Mouse (Mus musculus) MEL (cell line): ENCODE data around the gene Krt6a. TPM values are rescaled to one million over a fixed set of nuclear protein-coding genes. Genes with fewer than 3 reads are reported as not detected.

Experiments
- DNase-seq: peaks from one replicate; pipeline ENCODE4 v3.0.0; 2011; ENCODE audit warnings: low read depth, low spot score
- H3K27ac ChIP-seq: 2 replicates; pipeline ENCODE4 v1.5.1; 2012; ENCODE audit warnings: low read depth, mild to moderate bottlenecking, control low read depth, low read length, moderate library complexity; ENCODE audit not compliant: control insufficient read depth
- H3K27me3 ChIP-seq, 2 experiments: fragments of 150-350 bp in 1 of 2; sonication (generic) in 1 of 2; 2 replicates each; pipeline ENCODE4 v1.6.1; 2012; ENCODE audit warnings: low read length in 2 of 2, mild to moderate bottlenecking in 2 of 2, improper control_type of control experiment in 1 of 2, moderate library complexity in 1 of 2; ENCODE audit not compliant: insufficient read depth in 2 of 2, control insufficient read depth in 1 of 2
- H3K36me3 ChIP-seq, 2 experiments: 2 replicates each; pipeline ENCODE4 v1.6.1; 2012 to 2014; ENCODE audit warnings: low read length in 2 of 2, improper control_type of control experiment in 1 of 2, inconsistent platforms in 1 of 2, mild to moderate bottlenecking in 1 of 2; ENCODE audit not compliant: insufficient read depth in 2 of 2, control insufficient read depth in 1 of 2
- H3K4me1 ChIP-seq, 2 experiments: fragments of 150-350 bp in 1 of 2; sonication (generic) in 1 of 2; 2 replicates each; pipeline ENCODE4 v1.6.1; 2012; ENCODE audit warnings: low read length in 2 of 2, improper control_type of control experiment in 1 of 2, mild to moderate bottlenecking in 1 of 2; ENCODE audit not compliant: insufficient read depth in 2 of 2, control insufficient read depth in 1 of 2
- H3K4me3 ChIP-seq, 2 experiments: fragments of 150-350 bp in 1 of 2; sonication (generic) in 1 of 2; 2 replicates each; pipeline ENCODE4 v1.5.1; 2012; ENCODE audit warnings: low read depth in 2 of 2, low read length in 2 of 2, mild to moderate bottlenecking in 2 of 2, moderate library complexity in 2 of 2, control low read depth in 1 of 2, improper control_type of control experiment in 1 of 2; ENCODE audit not compliant: control insufficient read depth in 1 of 2, insufficient read depth in 1 of 2
- H3K79me2 ChIP-seq: 2 replicates; pipeline ENCODE4 v1.6.1; 2012; ENCODE audit warnings: mild to moderate bottlenecking, low read length, moderate library complexity; ENCODE audit not compliant: control insufficient read depth, poor library complexity, insufficient read depth
- H3K9ac ChIP-seq: 2 replicates; pipeline ENCODE4 v1.6.1; 2012; ENCODE audit warnings: low read depth, mild to moderate bottlenecking, control low read depth, low read length, moderate library complexity; ENCODE audit not compliant: control insufficient read depth, poor library complexity, severe bottlenecking
- H3K9me3 ChIP-seq: fragments of 150-350 bp; sonication (generic); replicated peaks from 2 replicates; pipeline ENCODE4 v1.6.1; 2012; ENCODE audit warnings: mild to moderate bottlenecking, low read length, improper control_type of control experiment, moderate library complexity; ENCODE audit not compliant: insufficient read depth
- CHD1 ChIP-seq: IDR thresholded peaks from 2 replicates; pipeline ENCODE4 v1.6.1; 2012; ENCODE audit warnings: low read depth, mild to moderate bottlenecking, inconsistent platforms, low read length, improper control_type of control experiment
- E2F4 ChIP-seq: IDR thresholded peaks from 2 replicates; pipeline ENCODE4 v1.6.1; 2011; ENCODE audit warnings: low read depth, low read length, improper control_type of control experiment, borderline replicate concordance
- ETS1 ChIP-seq: IDR thresholded peaks from 2 replicates; pipeline ENCODE4 v1.6.1; 2012; ENCODE audit warnings: low read depth, mild to moderate bottlenecking, inconsistent platforms, low read length, improper control_type of control experiment, moderate library complexity
- GABPA ChIP-seq: IDR thresholded peaks from 2 replicates; pipeline ENCODE4 v1.6.1; 2012; ENCODE audit warnings: low read depth, mild to moderate bottlenecking, inconsistent platforms, low read length, improper control_type of control experiment, moderate library complexity
- JUND ChIP-seq: IDR thresholded peaks from 2 replicates; pipeline ENCODE4 v1.6.1; 2011; ENCODE audit warnings: low read depth, mild to moderate bottlenecking, improper control_type of control experiment, low read length
- MAFK ChIP-seq: IDR thresholded peaks from 2 replicates; pipeline ENCODE4 v1.6.1; 2011; ENCODE audit warnings: low read depth, mild to moderate bottlenecking, low read length, improper control_type of control experiment, borderline replicate concordance
- MAZ ChIP-seq: IDR thresholded peaks from 2 replicates; pipeline ENCODE4 v1.6.1; 2012; ENCODE audit warnings: low read depth, mild to moderate bottlenecking, inconsistent platforms, low read length, improper control_type of control experiment
- MEF2A ChIP-seq: IDR thresholded peaks from 2 replicates; pipeline ENCODE4 v1.6.1; 2014; ENCODE audit warnings: low read depth, mild to moderate bottlenecking, inconsistent platforms, low read length, improper control_type of control experiment; ENCODE audit not compliant: poor library complexity, insufficient replicate concordance, severe bottlenecking; ENCODE audit errors: extremely low read depth
- MYB ChIP-seq: IDR thresholded peaks from 2 replicates; pipeline ENCODE4 v1.6.1; 2011; ENCODE audit warnings: mild to moderate bottlenecking, low read depth, low read length, improper control_type of control experiment
- NELFE ChIP-seq: IDR thresholded peaks from 2 replicates; pipeline ENCODE4 v1.6.1; 2011; ENCODE audit warnings: low read depth, low read length, improper control_type of control experiment
- POLR2AphosphoS2 ChIP-seq: IDR thresholded peaks from 2 replicates; pipeline ENCODE4 v1.6.1; 2011; ENCODE audit warnings: low read length, improper control_type of control experiment
- POLR2AphosphoS5 ChIP-seq: IDR thresholded peaks from 2 replicates; pipeline ENCODE4 v1.6.1; 2012; ENCODE audit warnings: low read depth, borderline replicate concordance, mild to moderate bottlenecking, inconsistent platforms, low read length, moderate library complexity, mixed read lengths
- RAD21 ChIP-seq: IDR thresholded peaks from 2 replicates; pipeline ENCODE4 v1.6.1; 2011; ENCODE audit warnings: mild to moderate bottlenecking, low read depth, low read length, improper control_type of control experiment
- RCOR1 ChIP-seq: IDR thresholded peaks from 2 replicates; pipeline ENCODE4 v1.6.1; 2012; ENCODE audit warnings: low read depth, mild to moderate bottlenecking, inconsistent platforms, low read length, improper control_type of control experiment
- SMC3 ChIP-seq: IDR thresholded peaks from 2 replicates; pipeline ENCODE4 v1.6.1; 2011; ENCODE audit warnings: low read depth, low read length, improper control_type of control experiment
- TAL1 ChIP-seq: IDR thresholded peaks from 2 replicates; pipeline ENCODE4 v1.6.1; 2012; ENCODE audit warnings: mild to moderate bottlenecking, inconsistent platforms, low read length, moderate library complexity, mixed read lengths
- TCF12 ChIP-seq: IDR thresholded peaks from 2 replicates; pipeline ENCODE4 v1.6.1; 2014; ENCODE audit warnings: low read depth, mild to moderate bottlenecking, inconsistent platforms, low read length, improper control_type of control experiment, moderate library complexity
- USF1 ChIP-seq: IDR thresholded peaks from 2 replicates; pipeline ENCODE4 v1.6.1; 2014; ENCODE audit warnings: low read depth, mild to moderate bottlenecking, inconsistent platforms, low read length, improper control_type of control experiment, moderate library complexity
- USF2 ChIP-seq, 2 experiments: IDR thresholded peaks; 2 replicates each; pipeline ENCODE4 v1.6.1; 2011 to 2012; ENCODE audit warnings: improper control_type of control experiment in 2 of 2, low read length in 2 of 2, borderline replicate concordance in 1 of 2, inconsistent platforms in 1 of 2, low read depth in 1 of 2, mild to moderate bottlenecking in 1 of 2; ENCODE audit not compliant: insufficient read depth in 1 of 2
- ZKSCAN1 ChIP-seq: IDR thresholded peaks from 2 replicates; pipeline ENCODE4 v1.6.1; 2012; ENCODE audit warnings: low read depth, mild to moderate bottlenecking, inconsistent platforms, low read length, improper control_type of control experiment, moderate library complexity
- ZNF384 ChIP-seq: IDR thresholded peaks from 2 replicates; pipeline ENCODE4 v1.6.1; 2012; ENCODE audit warnings: low read depth, mild to moderate bottlenecking, inconsistent platforms, low read length, improper control_type of control experiment
- polyA plus RNA-seq, 2 experiments: library from polyadenylated mRNA; stranded (reverse) in 1 of 2; unstranded in 1 of 2; fragments of >175 nt in 1 of 2; fragments of >200 nt in 1 of 2; gene quantifications; 2 replicates each; pipeline versions ENCODE4 v1.2.1 to v1.2.4; 2012; ENCODE audit warnings: low replicate concordance in 2 of 2, low read depth in 1 of 2; ENCODE audit not compliant: insufficient read length in 2 of 2, insufficient read depth in 1 of 2, missing spikeins in 1 of 2
- total RNA-seq: library from RNA; depleted of rRNA; stranded (reverse); fragments of 300-350 nt; gene quantifications from 2 replicates; pipeline ENCODE4 v1.2.3, GENCODE M21; 2012; rRNA removed

Gene Krt6a
- not detected in 2 replicates for total RNA-seq
- polyA plus RNA-seq: not detected

GRCm38 (mm10) chr15:101694207-101694606, at the start of gene Krt6a:
Krt6a (minus strand) TSS chr15:101694307.
- no peaks in the 10 kb centered on the region for H3K79me2 ChIP-seq
- TF ChIP-seq ETS1 (no peak), MYB (no peak), RCOR1 (no peak), RAD21 (no peak), GABPA (no peak), E2F4 (no peak), POLR2AphosphoS5 (no peak), NELFE (no peak), CHD1 (no peak), TCF12 (no peak), POLR2AphosphoS2 (no peak), SMC3 (no peak), USF1 (no peak), MEF2A (no peak)
- H3K27ac ChIP-seq: no peak within 1 kb of the TSS
- H3K27me3 ChIP-seq: no peaks in the 10 kb centered on the region
- H3K9me3 ChIP-seq: no peaks in the 10 kb centered on the region
- H3K9ac ChIP-seq: no peak within 1 kb of the TSS
- H3K4me1 ChIP-seq: no peaks in the 10 kb centered on the region
- DNase-seq: no peak
- no peak within 1 kb of the TSS for H3K4me3 ChIP-seq
- no peaks in the 10 kb centered on the region for H3K36me3 ChIP-seq

- DNase-seq: no peak
- no peak within 1 kb of the TSS for H3K4me3 ChIP-seq
Observed at GRCm38 (mm10) chr15:101742711-101743110, 48.6 kb upstream of the Krt6a start, which contains the start of gene Krt71. Krt71 (minus strand) TSS chr15:101743109.

More at GRCm38 (mm10) chr15:101742711-101743110, 48.6 kb upstream of the Krt6a start, which contains the start of gene Krt71:
- no peak within 1 kb of the TSS for H3K27ac ChIP-seq
- no peaks in the 10 kb centered on the region for H3K79me2 ChIP-seq
- H3K9me3 ChIP-seq: no peaks in the 10 kb centered on the region
- no peak within 1 kb of the TSS for H3K9ac ChIP-seq
- no peaks in the 10 kb centered on the region for H3K27me3 ChIP-seq
- no peaks in the 10 kb centered on the region for H3K4me1 ChIP-seq
- no peaks in the 10 kb centered on the region for H3K36me3 ChIP-seq
- no peak for TF ChIP-seq MAFK
- no peak for TF ChIP-seq TAL1
- TF ChIP-seq POLR2AphosphoS2: no peak
- no peak for TF ChIP-seq ZKSCAN1
- no peak for TF ChIP-seq MEF2A
- TF ChIP-seq JUND: no peak
- no peak for TF ChIP-seq ZNF384
- no peak for TF ChIP-seq USF1
- no peak for TF ChIP-seq CHD1
- TF ChIP-seq USF2 (IDR thresholded peaks at IDR 0.05; ENCODE audit: borderline replicate concordance in 1 of 2, insufficient read depth in 1 of 2, low read depth in 1 of 2, low read length in 2 of 2): no peak
- TF ChIP-seq MAZ: no peak
